Mouse (Mus musculus): ENCODE measurements around the gene Fli1. TPM values are rescaled to one million over a fixed set of nuclear protein-coding genes. Genes with fewer than 3 reads are reported as not detected.

The Fli1 gene
- polyA plus RNA-seq, 2 experiments = 2.5 to 6.9 TPM

GRCm38 (mm10) chr9:32376863-32377590 is 165.6 kb downstream of the Fli1 start:
- 67% methylated on average over 5 of the region's 5 CpGs for WGBS (ENCODE audit: insufficient replicate concordance)
- TF ChIP-seq CTCF (IDR thresholded peaks at IDR 0.05; ENCODE audit: low read depth) (no peak), EP300 (IDR thresholded peaks at IDR 0.05; ENCODE audit: low read depth) (no peak)

GRCm38 (mm10) chr9:32376031-32376430 is 166.6 kb downstream of the Fli1 start:
- 74% methylated on average over 7 of the region's 7 CpGs for WGBS (ENCODE audit: insufficient replicate concordance)
- Histone ChIP-seq H3K27me3 (ENCODE audit: control insufficient read depth, insufficient read depth, low read length) (no peaks in the 10 kb centered on the region), H3K9ac (replicated peaks) (no peak overlapping the region), H3K9me3 (ENCODE audit: control insufficient read depth, low read length) (no peaks in the 10 kb centered on the region), H3K4me2 (ENCODE audit: low read depth) (no peak overlapping the region), H3K36me3 (replicated peaks; ENCODE audit: control insufficient read depth, insufficient read depth, low read depth) (no peaks in the 10 kb centered on the region), H3K27ac (no peak overlapping the region), H3K4me3 (ENCODE audit: insufficient read depth in 1 of 2, low read depth in 2 of 2, low read length in 2 of 2) (no peak overlapping the region), H3K4me1 (replicated peaks; ENCODE audit: control insufficient read depth in 2 of 2, insufficient read depth in 2 of 2, low read length in 1 of 2) (no peaks in the 10 kb centered on the region)
- DNase-seq (ENCODE audit: low read depth in 3 of 3, low spot score in 3 of 3) (no peak), ATAC-seq (ENCODE audit: insufficient read depth) (no peak)
- TF ChIP-seq EP300 (IDR thresholded peaks at IDR 0.05; ENCODE audit: low read depth) (no peak), CTCF (IDR thresholded peaks at IDR 0.05; ENCODE audit: low read depth) (no peak)

More at GRCm38 (mm10) chr9:32376863-32377590, 165.6 kb downstream of the Fli1 start:
- Histone ChIP-seq H3K9me3 (ENCODE audit: control insufficient read depth, low read length) (no peaks in the 10 kb centered on the region), H3K9ac (replicated peaks) (no peak overlapping the region), H3K27me3 (ENCODE audit: control insufficient read depth, insufficient read depth, low read length) (no peaks in the 10 kb centered on the region), H3K4me1 (replicated peaks; ENCODE audit: control insufficient read depth in 2 of 2, insufficient read depth in 2 of 2, low read length in 1 of 2) (no peaks in the 10 kb centered on the region), H3K4me3 (ENCODE audit: insufficient read depth in 1 of 2, low read depth in 2 of 2, low read length in 2 of 2) (no peak overlapping the region), H3K36me3 (replicated peaks; ENCODE audit: control insufficient read depth, insufficient read depth, low read depth) (no peaks in the 10 kb centered on the region), H3K4me2 (ENCODE audit: low read depth) (no peak overlapping the region), H3K27ac (no peak overlapping the region)
- no peak for DNase-seq (ENCODE audit: low read depth in 3 of 3, low spot score in 3 of 3)
- no peak for ATAC-seq (ENCODE audit: insufficient read depth)

- no peaks in the 10 kb centered on the region for H3K4me1 ChIP-seq (replicated peaks; ENCODE audit: control insufficient read depth in 2 of 2, insufficient read depth in 2 of 2, low read length in 1 of 2)
- TF ChIP-seq EP300 (IDR thresholded peaks at IDR 0.05; ENCODE audit: low read depth) (no peak), CTCF (IDR thresholded peaks at IDR 0.05; ENCODE audit: low read depth) (no peak)
- 75% methylated on average over 6 of the region's 6 CpGs for WGBS (ENCODE audit: insufficient replicate concordance)
- H3K9me3 ChIP-seq (ENCODE audit: control insufficient read depth, low read length) = no peaks in the 10 kb centered on the region
- no peak overlapping the region for H3K27ac ChIP-seq
- no peaks in the 10 kb centered on the region for H3K36me3 ChIP-seq (replicated peaks; ENCODE audit: control insufficient read depth, insufficient read depth, low read depth)
- H3K4me2 ChIP-seq (ENCODE audit: low read depth) = no peak overlapping the region
- H3K9ac ChIP-seq (replicated peaks) = no peak overlapping the region
- DNase-seq (ENCODE audit: low read depth in 3 of 3, low spot score in 3 of 3) (no peak), ATAC-seq (ENCODE audit: insufficient read depth) (no peak)
- no peaks in the 10 kb centered on the region for H3K27me3 ChIP-seq (ENCODE audit: control insufficient read depth, insufficient read depth, low read length)
- no peak overlapping the region for H3K4me3 ChIP-seq (ENCODE audit: insufficient read depth in 1 of 2, low read depth in 2 of 2, low read length in 2 of 2)
Observed at GRCm38 (mm10) chr9:32373656-32374055, 169.0 kb downstream of the Fli1 start.

Other genes with a start within 250 kb of the Fli1 start
- gene Kcnj5, start 198.5 kb downstream of the Fli1 start, polyA plus RNA-seq (2012; rRNA removed) = 1.0 and 1.3 TPM in 2 replicates
- gene Kcnj5, start 198.5 kb downstream of the Fli1 start, polyA plus RNA-seq (2014; fragmentation: Nextera tagmentation; extraction: Ambion mirVana) = 0.74 and 0.87 TPM in 2 replicates
- not detected in 2 replicates for gene Kcnj1, start 170.4 kb downstream of the Fli1 start, polyA plus RNA-seq (2012; rRNA removed)
- gene Kcnj1, start 170.4 kb downstream of the Fli1 start, polyA plus RNA-seq (2014; fragmentation: Nextera tagmentation; extraction: Ambion mirVana) = not detected in 2 replicates
- gene Ets1, start 93.4 kb upstream of the Fli1 start, polyA plus RNA-seq (2012; rRNA removed) = 3.5 and 4.4 TPM in 2 replicates
- gene Ets1, start 93.4 kb upstream of the Fli1 start, polyA plus RNA-seq (2014; fragmentation: Nextera tagmentation; extraction: Ambion mirVana) = 8.0 and 8.3 TPM in 2 replicates

Measured in liver, embryonic 14.5 days (tissue).